Mouse (Mus musculus): ENCODE data around the gene Olfr491. TPM values are rescaled to one million over a fixed set of nuclear protein-coding genes. Genes with fewer than 3 reads are reported as not detected.

The Olfr491 gene
- polyA plus RNA-seq (2014; fragmentation: Illumina TruSeq; extraction: RNeasy Lipid Tissue Mini Kit (QIAGEN cat#74804); ENCODE audit: insufficient read depth, low read depth, low replicate concordance), result not detected

GRCm38 (mm10) chr7:108313151-108313550 is at the start of gene Olfr491:
TSS of gene Olfr491 (plus strand) at chr7:108313451.

DNA sequence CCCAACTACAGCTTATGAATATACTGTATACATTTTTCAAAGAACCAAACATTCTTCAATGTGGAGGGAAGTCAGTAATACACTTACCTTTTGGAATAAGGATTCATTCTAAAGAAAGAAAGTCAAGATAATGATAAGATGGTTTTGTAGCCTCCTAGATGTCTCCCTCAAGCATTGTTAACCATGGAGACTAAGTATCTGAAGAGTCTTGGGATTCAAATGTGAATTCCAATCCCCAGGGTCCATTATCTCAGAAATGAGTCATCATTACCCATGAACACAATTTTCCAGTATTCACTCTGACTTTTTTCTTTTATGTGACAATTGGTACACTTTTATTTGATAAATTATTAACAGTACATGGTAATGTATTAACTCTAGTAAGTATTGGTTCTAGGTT is 24.4 kb upstream of the Olfr491 start, which contains the start of gene Olfr490:
Gene Olfr490 (minus strand): TSS at position 101 of the 400 bp plus-strand sequence.

DNA sequence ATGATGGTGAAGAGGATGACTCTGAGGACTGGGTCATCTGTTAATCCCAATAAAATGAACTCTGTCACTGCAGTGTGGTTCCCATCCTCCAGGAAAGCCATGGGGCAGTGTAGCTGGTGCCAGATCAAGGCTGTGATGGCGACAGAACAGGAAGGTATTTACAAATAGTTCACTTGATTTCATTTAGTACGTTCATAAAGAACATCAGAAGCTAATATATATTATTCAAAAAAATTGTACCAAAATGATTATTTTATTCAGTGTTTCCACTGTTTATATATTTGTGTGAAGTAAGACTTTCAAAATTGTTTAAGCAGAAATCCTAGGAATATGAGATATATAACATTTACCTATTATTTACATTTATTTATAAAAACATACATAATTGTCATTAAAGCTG is 10.3 kb downstream of the Olfr491 start, which contains the start of gene Olfr492:
Gene Olfr492 (minus strand): TSS at position 101 of the 400 bp plus-strand sequence.

GRCm38 (mm10) chr7:108346879-108347278 is 33.6 kb downstream of the Olfr491 start, which contains the start of gene Olfr493:
TSS of gene Olfr493 (minus strand) at chr7:108346979.

DNA sequence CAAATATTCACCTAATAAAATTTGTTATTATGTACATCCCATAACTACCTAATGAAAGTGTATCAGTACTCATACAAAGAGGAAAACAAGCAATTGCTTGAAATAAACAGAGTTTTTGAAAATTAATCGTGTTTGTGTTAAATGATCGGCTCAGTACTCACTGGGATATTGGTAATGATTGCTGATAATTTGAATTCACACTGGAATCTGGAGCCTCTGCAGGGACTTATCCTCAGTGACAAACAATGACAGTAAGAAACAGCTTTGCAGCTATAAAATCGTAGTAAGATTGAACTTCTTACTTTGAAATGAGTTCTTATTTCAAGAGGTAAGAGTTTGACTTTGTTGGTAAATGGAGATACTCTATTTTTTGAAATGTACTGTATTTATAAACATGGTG is 51.8 kb downstream of the Olfr491 start, which contains the start of gene Olfr494:
Gene Olfr494 (plus strand): TSS at position 301 of the 400 bp plus-strand sequence.

Other genes with a start within 250 kb of the Olfr491 start
- gene Olfr480, start 246.1 kb upstream of the Olfr491 start, polyA plus RNA-seq (2014; fragmentation: Illumina TruSeq; extraction: RNeasy Lipid Tissue Mini Kit (QIAGEN cat#74804); ENCODE audit: insufficient read depth, low read depth, low replicate concordance), result not detected
- not detected for gene Olfr481, start 233.6 kb upstream of the Olfr491 start, polyA plus RNA-seq (2014; fragmentation: Illumina TruSeq; extraction: RNeasy Lipid Tissue Mini Kit (QIAGEN cat#74804); ENCODE audit: insufficient read depth, low read depth, low replicate concordance)
- not detected for gene Olfr482, start 215.9 kb upstream of the Olfr491 start, polyA plus RNA-seq (2014; fragmentation: Illumina TruSeq; extraction: RNeasy Lipid Tissue Mini Kit (QIAGEN cat#74804); ENCODE audit: insufficient read depth, low read depth, low replicate concordance)
- not detected for gene Olfr483, start 212.6 kb upstream of the Olfr491 start, polyA plus RNA-seq (2014; fragmentation: Illumina TruSeq; extraction: RNeasy Lipid Tissue Mini Kit (QIAGEN cat#74804); ENCODE audit: insufficient read depth, low read depth, low replicate concordance)
- not detected for gene Olfr484, start 186.0 kb upstream of the Olfr491 start, polyA plus RNA-seq (2014; fragmentation: Illumina TruSeq; extraction: RNeasy Lipid Tissue Mini Kit (QIAGEN cat#74804); ENCODE audit: insufficient read depth, low read depth, low replicate concordance)
- gene Olfr485, start 153.6 kb upstream of the Olfr491 start, polyA plus RNA-seq (2014; fragmentation: Illumina TruSeq; extraction: RNeasy Lipid Tissue Mini Kit (QIAGEN cat#74804); ENCODE audit: insufficient read depth, low read depth, low replicate concordance), result not detected
- not detected for gene Olfr486, start 140.7 kb upstream of the Olfr491 start, polyA plus RNA-seq (2014; fragmentation: Illumina TruSeq; extraction: RNeasy Lipid Tissue Mini Kit (QIAGEN cat#74804); ENCODE audit: insufficient read depth, low read depth, low replicate concordance)
- not detected for gene Olfr487, start 98.8 kb upstream of the Olfr491 start, polyA plus RNA-seq (2014; fragmentation: Illumina TruSeq; extraction: RNeasy Lipid Tissue Mini Kit (QIAGEN cat#74804); ENCODE audit: insufficient read depth, low read depth, low replicate concordance)
- gene Olfr488, start 55.1 kb upstream of the Olfr491 start, polyA plus RNA-seq (2014; fragmentation: Illumina TruSeq; extraction: RNeasy Lipid Tissue Mini Kit (QIAGEN cat#74804); ENCODE audit: insufficient read depth, low read depth, low replicate concordance), result not detected
- gene Olfr490, start 24.5 kb upstream of the Olfr491 start, polyA plus RNA-seq (2014; fragmentation: Illumina TruSeq; extraction: RNeasy Lipid Tissue Mini Kit (QIAGEN cat#74804); ENCODE audit: insufficient read depth, low read depth, low replicate concordance), result not detected
- gene Olfr492, start 10.2 kb downstream of the Olfr491 start, polyA plus RNA-seq (2014; fragmentation: Illumina TruSeq; extraction: RNeasy Lipid Tissue Mini Kit (QIAGEN cat#74804); ENCODE audit: insufficient read depth, low read depth, low replicate concordance), result not detected
- not detected for gene Olfr493, start 33.5 kb downstream of the Olfr491 start, polyA plus RNA-seq (2014; fragmentation: Illumina TruSeq; extraction: RNeasy Lipid Tissue Mini Kit (QIAGEN cat#74804); ENCODE audit: insufficient read depth, low read depth, low replicate concordance)
- not detected for gene Olfr494, start 51.9 kb downstream of the Olfr491 start, polyA plus RNA-seq (2014; fragmentation: Illumina TruSeq; extraction: RNeasy Lipid Tissue Mini Kit (QIAGEN cat#74804); ENCODE audit: insufficient read depth, low read depth, low replicate concordance)
- not detected for gene Olfr495, start 79.7 kb downstream of the Olfr491 start, polyA plus RNA-seq (2014; fragmentation: Illumina TruSeq; extraction: RNeasy Lipid Tissue Mini Kit (QIAGEN cat#74804); ENCODE audit: insufficient read depth, low read depth, low replicate concordance)
- not detected for gene Olfr497, start 107.0 kb downstream of the Olfr491 start, polyA plus RNA-seq (2014; fragmentation: Illumina TruSeq; extraction: RNeasy Lipid Tissue Mini Kit (QIAGEN cat#74804); ENCODE audit: insufficient read depth, low read depth, low replicate concordance)
- gene Olfr498, start 151.9 kb downstream of the Olfr491 start, polyA plus RNA-seq (2014; fragmentation: Illumina TruSeq; extraction: RNeasy Lipid Tissue Mini Kit (QIAGEN cat#74804); ENCODE audit: insufficient read depth, low read depth, low replicate concordance), result not detected
- not detected for gene Olfr502, start 211.6 kb downstream of the Olfr491 start, polyA plus RNA-seq (2014; fragmentation: Illumina TruSeq; extraction: RNeasy Lipid Tissue Mini Kit (QIAGEN cat#74804); ENCODE audit: insufficient read depth, low read depth, low replicate concordance)
- gene Olfr503, start 231.1 kb downstream of the Olfr491 start, polyA plus RNA-seq (2014; fragmentation: Illumina TruSeq; extraction: RNeasy Lipid Tissue Mini Kit (QIAGEN cat#74804); ENCODE audit: insufficient read depth, low read depth, low replicate concordance), result not detected